Mouse (Mus musculus): ENCODE measurements around the gene Lipc.
A peak's percentile ranks its signal among the peaks of the same experiment; 100 is the strongest.

The Lipc gene

DNA sequence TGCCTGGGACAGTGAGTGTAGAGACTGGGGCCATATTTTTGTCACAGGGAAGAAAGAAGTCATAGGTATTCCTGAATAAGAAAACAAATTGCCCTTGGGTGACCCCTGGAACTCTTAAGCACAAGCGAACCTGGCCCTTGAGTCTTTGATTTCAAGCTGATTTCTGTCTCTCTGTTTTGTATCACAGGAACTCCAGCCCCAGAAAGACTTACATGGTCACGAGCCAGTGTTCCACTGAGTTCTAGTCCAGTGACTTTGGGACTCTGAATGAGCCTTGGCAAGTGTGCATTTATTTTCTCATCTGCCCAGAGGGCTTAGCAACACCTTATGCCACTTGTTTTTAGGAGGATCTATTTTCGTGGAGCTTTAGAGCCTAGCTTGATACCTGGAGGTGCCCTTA lies 5.7 kb upstream of the Lipc start:
- DNase-seq (ENCODE audit: low spot score in 2 of 2): no peak

DNA sequence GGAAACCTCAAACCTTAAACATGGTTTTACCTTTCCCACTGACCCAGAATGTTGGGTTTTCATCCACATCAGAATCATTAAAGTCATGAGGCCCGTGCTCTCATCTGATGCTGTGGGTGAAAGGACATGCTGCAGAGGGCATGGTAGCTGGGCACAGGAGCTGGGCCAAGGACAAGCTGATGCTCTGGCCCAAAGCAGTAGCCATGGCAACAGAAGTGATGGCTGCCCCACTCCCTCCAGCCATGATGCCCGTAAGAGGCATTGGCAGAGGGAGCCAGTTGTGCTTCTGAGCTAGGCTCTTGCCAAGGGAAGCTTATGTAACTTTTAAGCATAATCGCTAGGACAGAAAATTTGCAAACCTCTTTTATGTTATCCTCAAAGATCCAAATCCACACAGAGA lies 2.2 kb upstream of the Lipc start:
- no peak for DNase-seq (ENCODE audit: low spot score in 2 of 2)

DNA sequence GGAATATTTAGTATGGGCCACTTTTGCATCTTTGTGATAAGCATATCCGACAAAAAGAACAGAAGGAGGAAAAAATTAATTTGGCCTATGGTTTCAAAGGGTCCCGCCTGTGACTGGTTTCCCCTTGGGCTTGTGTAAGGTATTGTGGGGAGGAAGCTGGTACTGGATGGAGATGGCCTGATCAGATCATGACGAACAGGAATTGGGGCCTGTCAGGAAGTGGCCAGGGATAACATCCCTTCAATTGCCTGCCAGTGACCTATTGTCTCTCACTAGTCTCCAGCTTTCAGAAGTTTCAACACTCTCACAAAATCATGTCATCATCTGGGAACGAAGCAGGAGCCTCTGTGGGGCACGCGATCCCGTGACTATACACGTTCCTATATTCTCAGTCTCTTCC lies 2.7 kb downstream of the Lipc start:
- no peak for DNase-seq (ENCODE audit: low spot score in 2 of 2)

DNA sequence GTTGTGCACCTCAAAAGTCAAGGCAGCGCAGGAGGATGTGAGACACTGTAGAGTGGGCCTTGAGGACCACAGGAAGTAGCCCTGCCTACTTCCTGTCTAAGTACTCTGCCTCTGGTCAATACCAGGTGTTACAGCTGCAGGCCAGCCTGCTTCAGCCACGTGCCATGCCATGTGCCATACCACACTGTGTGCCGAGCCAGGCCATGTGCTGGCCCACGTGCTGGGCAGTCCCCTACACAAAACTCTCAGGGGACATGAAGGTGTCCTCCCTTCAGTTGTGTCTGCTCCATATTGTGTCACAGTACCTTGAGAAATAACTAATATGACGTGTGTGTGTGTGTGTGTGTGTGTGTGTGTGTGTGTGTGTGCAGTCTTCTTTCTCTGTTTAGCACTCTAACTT lies 4.7 kb downstream of the Lipc start:
- DNase-seq (ENCODE audit: low spot score in 2 of 2): no peak

DNA sequence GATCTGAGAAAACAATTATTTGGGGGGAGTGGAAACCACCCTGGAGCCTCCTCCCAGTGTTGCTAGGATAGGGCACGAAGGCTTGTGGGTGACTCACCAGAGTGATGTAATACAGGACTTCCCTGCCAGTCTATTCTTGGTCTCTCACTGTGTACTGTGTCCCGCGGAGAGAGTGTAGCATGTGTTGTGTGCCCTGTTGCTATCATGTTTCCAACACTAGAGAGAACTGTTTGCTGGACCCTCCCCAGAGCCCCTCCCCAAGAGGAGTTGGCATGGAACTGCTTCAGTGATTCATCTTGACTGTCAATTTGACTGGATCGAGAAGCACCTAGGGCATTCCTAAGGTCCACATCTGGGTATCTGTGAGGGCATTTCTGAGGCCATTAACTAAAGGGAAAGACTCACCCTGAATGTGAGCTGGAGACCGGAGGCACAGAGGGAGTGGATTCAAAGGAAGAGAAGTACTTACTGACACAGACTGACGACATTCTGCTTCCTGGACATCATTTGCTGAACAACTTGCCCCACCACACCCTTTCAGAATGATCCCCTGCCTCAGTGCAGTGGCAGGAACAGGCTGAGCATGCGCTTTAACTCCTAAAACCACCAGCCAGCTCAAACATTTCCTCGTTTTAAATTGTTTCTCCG lies 9.2 kb downstream of the Lipc start:
- DNase-seq (ENCODE audit: low spot score in 2 of 2): no peak

DNA sequence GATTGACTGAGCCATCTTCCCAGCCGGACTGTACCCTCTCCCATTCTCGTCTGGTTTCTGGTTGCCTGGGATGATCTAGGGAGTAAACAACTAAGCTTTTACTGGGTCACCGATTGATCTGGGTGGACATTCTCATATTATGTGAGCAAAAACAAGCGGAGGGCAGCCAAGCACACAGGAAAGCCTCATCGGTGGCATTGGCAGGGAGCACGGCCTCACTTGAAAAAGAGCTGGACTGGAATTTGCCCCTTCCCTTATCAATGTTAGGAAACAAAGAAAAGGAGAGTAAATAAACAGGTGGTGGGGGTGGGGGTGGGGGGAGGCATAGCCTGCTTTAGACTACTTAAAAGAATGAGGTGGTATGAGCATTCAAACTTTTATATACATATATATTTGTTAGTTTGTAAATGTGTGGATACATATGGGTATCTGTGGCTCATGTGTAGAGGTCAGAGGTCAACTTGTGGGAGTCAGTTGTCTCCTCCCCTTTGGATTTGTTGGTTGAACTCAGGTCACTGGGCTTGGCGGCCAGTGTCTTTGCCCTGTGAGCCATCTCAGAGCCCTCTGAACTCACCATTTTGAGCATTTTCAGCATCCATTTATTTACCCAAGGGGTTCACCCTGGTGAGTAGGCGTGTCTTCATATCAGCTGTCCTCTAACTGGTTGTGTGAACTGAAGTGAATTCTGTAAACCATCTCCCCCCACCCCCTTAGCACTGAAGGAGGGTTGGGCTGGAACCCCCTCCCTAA lies 12.1 kb downstream of the Lipc start:
- no peak for DNase-seq (ENCODE audit: low spot score in 2 of 2)

DNA sequence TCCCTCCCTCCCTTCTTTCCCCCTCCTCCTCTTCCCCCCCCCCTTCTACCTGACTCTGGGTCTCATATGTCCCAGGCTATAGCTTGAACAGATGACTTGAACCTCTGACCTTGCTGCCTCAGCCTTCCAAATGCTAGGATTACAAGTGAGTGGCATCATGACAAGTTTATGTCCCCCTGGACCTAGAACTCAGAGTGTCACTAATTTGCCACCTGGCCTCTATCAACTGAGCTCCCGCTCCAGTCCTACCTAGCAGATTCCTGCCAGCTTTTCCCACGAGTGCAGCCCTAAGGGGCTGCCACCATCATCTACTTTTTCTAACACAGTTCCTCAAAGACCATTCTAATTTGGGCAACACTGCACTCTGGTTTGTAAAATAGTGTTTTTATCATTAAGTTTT lies 13.2 kb downstream of the Lipc start:
- no peak for DNase-seq (ENCODE audit: low spot score in 2 of 2)

DNA sequence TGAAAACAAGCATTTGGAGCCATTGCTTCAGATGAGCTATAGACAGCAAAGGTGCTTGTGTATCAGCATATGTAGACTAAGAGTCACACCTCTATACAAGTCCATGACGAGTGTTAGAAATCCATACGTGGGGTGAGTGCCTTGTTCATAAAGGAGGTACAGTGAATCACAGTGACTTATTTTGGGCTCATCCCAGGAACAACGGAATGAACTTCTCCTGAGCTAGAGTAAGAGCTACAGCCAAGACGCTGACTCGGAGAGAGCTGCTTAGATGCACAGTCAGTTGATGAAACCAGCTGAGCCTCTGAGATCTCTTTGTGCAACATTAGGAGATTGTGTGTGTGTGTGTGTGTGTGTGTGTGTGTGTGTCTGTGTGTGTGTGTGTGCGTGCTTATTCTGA lies 13.9 kb downstream of the Lipc start:
- no peak for DNase-seq (ENCODE audit: low spot score in 2 of 2)

DNA sequence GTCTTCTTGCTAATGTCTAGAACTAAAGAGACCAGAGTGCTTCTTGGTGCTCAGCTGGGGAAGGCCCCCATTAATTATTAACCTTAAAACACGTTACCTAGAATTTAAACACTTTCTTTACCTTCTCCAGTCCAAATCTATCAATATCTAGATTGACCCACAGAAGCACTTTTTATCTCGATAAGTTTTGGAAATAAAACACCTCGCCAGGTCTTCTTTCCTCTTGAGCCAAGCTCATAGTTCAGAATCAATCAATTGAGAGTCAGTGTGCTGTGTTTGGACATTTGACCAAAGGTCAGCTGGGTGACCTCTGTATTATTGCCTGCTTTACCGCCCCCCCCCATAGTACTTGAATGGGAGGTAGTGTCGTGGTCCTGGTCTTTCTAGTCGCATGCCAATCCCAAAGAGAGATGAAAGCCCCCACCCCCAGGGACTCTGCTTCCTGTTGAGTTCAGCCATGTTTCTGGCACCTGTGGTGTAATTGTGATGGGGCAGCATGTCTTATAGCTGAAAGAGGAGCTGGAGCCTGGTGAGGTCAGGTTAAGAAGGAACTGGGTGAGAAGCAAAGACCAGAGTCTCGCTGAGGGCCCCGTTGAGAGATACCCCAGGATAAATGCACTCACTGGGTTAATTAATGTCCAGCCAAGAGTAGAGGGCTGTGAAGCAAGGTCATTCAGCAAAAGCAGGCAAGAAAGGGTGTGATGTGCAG lies 17.3 kb downstream of the Lipc start:
- no peak for DNase-seq (ENCODE audit: low spot score in 2 of 2)

DNA sequence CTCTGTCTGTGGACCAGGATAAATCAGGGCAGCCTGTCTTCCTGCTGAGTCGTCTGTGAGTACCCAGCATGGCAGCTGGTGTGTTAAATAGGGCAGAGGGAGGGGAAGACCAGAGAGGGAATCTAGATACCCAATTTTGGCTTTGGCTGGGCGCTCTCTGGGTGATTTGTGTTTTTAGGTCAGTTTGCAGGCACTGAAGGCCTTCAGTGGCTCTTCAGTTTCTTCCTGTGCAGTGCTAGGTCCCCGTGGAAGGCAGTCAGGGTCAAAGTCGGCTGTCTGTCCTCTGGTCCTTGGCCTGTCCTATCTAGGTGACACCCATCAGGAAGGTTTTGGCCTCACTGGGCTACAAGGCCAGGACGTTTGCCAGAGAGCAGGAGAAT lies 21.4 kb downstream of the Lipc start:
- DNase-seq (ENCODE audit: low spot score in 2 of 2): no peak

DNA sequence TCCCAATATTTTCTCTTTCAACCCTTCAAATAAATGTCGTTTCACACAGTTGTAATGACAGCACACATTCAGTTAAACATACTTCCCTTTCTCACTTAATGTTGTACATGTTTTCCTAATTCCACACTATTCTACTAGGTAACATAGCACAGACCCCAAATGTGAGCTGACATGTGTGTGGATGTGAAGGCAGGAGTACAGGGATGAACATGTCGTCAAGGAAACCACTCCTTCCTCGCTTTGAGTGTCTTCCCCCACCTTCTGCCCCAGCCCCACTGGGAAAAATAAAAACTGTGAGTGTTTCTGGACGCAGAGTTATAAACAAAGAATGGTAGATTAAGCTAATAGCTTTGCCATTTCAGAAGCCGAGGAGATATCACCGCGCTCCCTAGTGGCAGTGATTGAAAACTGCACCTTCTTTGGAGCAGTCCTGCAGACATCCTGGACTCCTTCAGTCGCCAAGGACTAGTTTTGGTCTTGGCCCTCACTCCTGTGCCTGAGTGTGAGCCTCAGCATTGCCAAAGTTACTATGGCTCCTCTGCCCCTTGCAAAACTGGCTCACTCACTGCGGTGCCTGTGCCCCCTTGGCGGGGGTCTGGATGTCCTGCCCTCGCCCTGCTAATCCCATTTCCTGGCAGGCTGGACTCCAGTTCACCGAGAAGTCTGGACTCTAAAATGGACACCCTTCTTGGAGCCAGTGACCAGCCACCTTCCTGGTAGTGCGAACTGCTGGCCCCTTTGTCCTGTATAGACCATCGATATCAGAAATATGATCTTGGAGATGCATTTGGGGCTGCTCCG lies 22.0 kb downstream of the Lipc start:
- DNase-seq (ENCODE audit: low spot score in 2 of 2): peak in 1 of 2 experiments; percentile 24

DNA sequence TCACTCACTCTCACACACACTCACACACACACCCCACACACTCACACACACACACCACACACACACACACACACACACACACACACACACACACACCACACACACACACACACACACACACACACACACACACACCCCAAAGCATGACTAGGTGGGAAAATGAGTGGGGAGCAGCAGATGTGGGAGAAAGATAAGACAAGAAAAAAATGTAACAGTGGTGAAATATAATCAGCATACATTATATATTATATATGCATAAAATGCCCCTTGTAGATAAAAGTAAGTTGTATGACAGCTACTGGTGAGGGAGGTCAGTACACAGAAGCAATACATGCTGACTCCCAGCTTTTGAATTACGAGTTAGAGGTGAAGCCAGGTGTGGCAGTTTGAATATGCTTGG lies 23.6 kb downstream of the Lipc start:
- DNase-seq (ENCODE audit: low spot score in 2 of 2): no peak

DNA sequence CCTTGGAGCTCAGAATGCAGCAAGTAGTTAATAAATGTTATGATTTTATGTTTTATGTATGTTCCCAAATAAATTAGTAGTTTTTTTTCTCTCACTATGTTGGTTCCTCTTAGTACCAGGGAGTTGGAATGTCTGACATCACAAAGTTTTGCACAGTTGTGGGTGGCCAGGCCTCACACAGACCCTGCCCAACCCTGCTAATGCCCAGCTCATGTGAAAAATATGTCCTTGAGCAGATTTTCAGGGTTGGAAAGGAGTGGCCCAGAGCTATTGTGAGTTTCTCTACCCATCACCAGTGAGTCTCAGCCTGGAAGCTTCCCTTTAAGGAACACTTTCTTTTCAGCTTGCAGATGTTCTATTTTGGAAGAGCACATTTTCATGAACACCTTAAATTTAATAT lies 24.3 kb downstream of the Lipc start:
- DNase-seq (ENCODE audit: low spot score in 2 of 2): no peak

DNA sequence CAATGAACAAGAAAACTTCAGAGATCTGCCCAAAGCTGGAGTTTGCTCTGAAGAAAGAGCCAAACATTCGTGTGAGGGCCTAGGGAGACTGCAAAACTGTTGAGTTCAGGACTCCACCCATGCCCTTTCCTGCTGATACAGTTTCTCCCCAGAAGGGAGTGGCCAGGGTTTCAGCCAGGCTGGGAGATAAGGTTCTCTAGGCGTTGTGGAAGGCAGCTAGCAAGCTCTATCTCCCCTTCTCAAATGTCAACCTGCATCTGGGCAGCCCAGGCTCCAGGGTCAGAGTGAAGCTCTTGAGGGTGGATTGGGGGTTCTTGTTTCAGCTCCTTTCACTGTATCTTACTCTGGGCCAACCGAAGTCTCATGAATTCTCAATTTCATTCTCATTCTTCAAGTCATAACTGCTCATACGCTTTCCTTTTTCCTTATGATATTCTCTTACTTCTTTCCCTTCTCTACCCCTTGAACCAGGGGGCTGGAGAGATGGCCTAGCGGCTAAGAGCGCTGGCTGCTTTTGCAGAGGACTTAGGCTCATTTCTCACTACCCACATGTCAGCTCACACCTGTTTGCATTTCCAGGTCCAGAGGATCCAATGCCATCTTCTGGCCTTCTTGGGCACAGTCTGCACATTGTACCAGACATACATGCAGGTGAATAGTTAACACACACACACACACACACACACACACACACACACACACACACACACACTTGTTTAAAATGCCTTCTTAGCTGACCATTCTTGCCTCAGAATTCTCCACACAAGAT lies 25.0 kb downstream of the Lipc start:
- no peak for DNase-seq (ENCODE audit: low spot score in 2 of 2)

DNA sequence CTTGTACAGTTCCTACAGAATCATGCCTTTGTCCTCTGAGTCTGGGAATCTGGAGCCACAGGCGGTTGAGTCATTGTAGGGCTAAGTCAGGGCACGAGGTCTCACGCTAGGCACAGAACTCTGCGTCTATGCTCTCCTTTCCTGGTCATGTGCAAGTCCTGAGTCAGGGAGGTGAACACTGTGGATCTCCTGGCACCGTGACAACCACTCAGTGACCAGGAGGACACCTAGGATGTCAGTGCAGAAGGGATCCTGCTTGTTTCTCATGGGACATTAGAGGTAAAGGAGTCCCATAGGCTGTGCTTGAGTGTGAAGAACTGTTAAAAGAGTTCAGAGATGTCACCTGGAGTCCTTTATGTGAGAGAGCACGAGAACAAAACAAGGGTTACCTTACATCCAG lies 26.8 kb downstream of the Lipc start:
- no peak for DNase-seq (ENCODE audit: low spot score in 2 of 2)

DNA sequence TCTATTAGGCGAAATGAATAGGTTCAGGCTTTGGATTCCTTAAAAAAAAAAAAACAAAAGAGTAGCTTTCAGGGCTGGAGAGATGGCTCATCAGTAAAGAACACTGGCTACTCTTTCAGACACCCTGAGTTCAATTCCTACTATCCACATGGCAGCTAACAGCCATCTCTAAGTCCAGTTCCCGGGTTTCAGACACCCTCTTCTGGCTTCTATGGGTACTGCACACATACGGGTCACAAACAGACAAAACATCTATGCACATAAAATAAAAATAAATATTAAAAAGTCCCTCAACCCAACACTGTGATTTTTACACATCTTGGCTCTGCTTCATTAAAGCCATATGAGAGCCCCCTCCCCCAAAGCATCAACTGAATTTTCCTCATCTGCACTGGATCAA lies 27.3 kb downstream of the Lipc start:
- DNase-seq (ENCODE audit: low spot score in 2 of 2): no peak

DNA sequence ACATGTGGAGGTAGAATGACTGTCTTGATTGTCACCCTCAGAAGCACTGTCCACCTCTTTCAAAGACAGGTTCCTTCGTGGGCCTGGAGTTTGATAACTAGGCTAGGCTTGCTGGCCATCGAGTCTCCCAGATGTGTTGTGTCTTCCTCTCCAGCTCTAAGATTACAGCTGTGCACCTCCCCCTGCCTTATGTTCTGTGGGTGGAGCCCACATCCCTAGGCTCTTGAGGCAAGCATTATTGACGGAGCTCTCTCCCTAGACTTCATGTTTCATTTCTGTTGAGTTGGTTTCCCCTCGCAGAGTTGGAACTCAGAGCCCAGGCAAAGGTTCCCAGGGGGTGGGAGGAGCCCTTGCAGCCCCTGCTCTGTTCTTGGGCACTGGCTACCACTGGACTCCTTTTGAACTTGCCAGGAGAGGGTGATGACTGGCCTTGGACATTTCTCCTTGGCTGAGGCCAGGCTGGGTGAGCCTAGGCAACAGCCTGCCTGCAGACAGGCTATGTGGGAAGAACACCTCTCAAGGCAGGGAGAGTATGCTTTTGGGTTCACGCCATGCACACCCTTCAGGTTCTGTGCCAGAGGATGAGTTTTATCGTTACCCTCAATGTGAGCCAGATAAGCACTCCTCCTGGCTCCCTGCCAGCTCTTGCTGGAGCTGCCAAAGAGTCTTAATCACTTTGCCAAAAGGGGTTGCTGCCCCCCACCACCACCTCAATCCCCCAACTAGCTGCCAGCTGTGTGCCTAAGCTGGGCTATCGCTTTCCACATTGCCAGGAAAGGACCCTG lies 30.1 kb downstream of the Lipc start:
- no peak for DNase-seq (ENCODE audit: low spot score in 2 of 2)

DNA sequence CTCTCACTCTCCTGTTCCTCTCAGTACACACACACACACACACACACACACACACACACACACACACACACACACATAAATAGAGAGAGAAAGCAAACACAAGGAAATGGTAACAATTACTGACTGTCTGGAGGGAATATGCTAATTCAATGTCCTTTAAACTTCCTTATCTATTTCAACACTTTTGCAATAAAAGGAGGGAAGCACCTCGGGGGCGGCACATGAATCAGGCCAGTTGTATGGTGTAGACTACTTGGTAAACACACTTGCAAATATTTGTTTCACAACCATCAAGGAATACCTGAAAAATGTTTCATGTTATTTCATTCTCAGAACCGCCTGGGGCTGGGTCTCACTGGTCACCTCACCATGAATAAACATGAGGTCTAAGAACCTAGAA lies 30.9 kb downstream of the Lipc start:
- no peak for DNase-seq (ENCODE audit: low spot score in 2 of 2)

DNA sequence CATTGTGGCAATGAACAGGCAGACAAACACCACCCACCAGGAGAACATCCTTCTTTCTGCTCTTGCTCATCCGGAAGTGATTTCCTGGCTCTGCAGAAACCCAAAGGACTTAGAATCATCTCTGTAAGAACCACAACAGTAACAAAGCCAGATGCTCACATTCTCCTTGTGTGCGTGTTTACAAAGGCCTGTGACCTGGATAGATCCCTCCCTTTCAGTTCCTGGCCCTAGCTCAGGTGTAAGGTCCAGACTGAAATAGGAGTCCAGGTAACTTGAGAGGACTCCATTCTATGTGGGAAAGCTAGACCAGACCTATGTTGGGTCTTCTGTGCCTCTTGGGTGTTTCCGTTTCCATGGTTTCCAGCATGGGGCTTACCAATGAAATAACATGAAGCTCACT lies 32.8 kb downstream of the Lipc start:
- no peak for DNase-seq (ENCODE audit: low spot score in 2 of 2)

DNA sequence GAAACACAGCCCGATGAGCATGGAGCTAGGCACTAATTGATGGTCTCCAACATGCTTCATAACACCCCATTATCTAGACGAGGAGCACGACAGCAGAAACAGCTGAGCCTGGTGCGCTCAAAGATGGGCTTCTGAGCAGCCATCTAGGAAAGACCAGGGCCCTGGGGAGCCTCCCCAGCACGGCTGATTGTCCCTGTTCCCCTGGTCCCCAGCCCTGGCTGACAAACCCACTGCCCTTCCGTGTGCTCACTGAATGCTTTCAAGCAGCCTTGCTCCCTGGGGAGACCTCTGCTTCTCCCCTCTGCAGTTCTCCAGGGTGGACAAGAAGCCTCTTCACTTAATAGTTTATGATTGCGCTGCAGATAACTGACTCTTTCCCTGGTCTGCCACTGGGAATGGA lies 35.5 kb downstream of the Lipc start:
- DNase-seq (ENCODE audit: low spot score in 2 of 2): no peak

DNA sequence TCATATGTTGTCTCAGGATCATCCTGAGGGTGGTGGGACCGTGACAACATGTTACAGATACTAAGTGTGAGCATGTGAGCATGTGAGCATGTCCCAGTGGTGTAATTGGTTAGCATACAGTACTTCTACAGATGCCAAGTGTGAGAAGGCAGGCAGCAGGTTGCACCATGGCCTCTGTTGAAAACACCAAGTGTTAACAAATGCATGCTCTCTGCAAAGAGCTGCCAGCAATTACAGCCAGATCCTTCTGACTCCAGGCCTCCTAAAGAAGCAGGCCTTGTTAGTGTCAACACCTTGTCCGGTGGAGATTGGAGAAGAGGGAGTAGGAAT lies 36.7 kb downstream of the Lipc start:
- DNase-seq (ENCODE audit: low spot score in 2 of 2): no peak

Measured in thymus, postnatal 10 days (tissue).